Mouse (Mus musculus) stomach, postnatal 0 days (tissue): Measurements from ENCODE around the gene 1700022I11Rik.

Experiments used
- CTCF ChIP-seq: IDR thresholded peaks from 2 replicates; pipeline ENCODE4 v1.5.1; 2016; ENCODE audit warnings: antibody characterized with exemption, low read depth, mild to moderate bottlenecking, moderate library complexity
- EP300 ChIP-seq: optimal IDR thresholded peaks from 2 replicates; pipeline ENCODE3; 2016; ENCODE audit warnings: antibody characterized with exemption

DNA sequence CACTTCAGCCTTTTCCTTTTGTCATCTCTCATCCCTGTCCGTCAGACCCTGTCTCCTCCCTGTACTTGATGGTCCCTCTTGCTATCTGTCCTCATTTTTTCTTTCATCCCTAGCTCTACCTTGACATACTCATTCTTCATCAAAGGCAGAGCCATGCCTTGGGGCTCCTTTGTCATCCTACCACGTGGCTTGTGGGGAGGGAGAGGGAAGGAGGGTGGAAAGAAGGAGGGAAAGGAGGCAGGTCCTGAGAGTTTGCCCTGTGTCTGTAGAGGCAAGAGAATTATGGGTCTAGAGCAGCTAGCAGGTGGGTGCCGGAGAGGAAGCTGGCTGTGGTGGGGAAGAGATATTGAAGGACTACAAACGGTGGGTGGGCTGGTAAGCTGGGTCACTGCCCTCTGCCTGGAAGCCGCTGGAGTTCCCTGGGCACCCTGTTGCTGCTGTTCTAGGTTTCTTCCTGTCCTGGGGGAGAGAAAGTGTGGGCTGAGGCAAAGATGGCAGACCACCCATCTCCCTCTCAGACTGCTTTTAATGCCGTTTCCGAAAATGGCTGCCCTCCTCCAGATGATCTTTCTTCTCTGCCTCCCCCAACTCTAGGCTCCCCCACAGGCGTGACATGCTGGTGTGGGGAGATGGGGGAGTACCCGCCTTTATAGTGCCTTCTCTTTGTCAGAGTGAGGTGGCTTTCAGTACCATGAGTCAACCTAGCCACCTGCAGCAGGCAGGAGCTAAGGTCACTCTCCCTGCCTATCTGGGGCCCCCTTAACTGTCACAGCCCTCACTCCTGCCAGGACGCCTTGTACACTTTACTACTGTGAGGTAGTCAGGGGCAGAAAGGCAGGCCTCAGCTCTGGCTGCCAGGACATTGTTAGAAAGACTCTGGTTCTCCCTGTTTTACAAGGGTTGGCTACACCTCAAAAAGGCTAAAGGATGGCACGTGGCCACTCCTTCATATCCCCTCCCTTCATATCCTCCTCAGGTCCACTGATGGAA, 17.9 kb upstream of the 1700022I11Rik start:
- TF ChIP-seq CTCF (no peak), EP300 (no peak)
